Mouse (Mus musculus): Measurements from ENCODE around the gene Gm7694. TPM values are rescaled to one million over a fixed set of nuclear protein-coding genes. Genes with fewer than 3 reads are reported as not detected.
A peak's percentile ranks its signal among the peaks of the same experiment; 100 is the strongest.

Gm7694 gene
- total RNA-seq (2021) (1 to 10 TPM; 9.2 to 9.3 TPM), polyA plus RNA-seq (2012; rRNA removed) (7.7 and 7.9 TPM in 2 replicates)
- long read RNA-seq, partial matches to known transcripts: 0 of 3 reads
- long read RNA-seq, other reads (novel, unspliced or antisense): 3 of 3 reads

GRCm38 (mm10) chr1:170306232-170306631 lies at the start of gene Gm7694:
Gene Gm7694 (minus strand): TSS chr1:170306332.
- no peak for DNase-seq
- H3K9ac ChIP-seq (ENCODE audit: low read depth, low read length): no peak within 1 kb of the TSS
- no peaks in the 10 kb centered on the region for H3K79me2 ChIP-seq (replicated peaks; ENCODE audit: control insufficient read depth, insufficient read depth, low read length)
- H3K27me3 ChIP-seq (ENCODE audit: control insufficient read depth, insufficient read depth, low read length): no peaks in the 10 kb centered on the region
- no peaks in the 10 kb centered on the region for H3K36me3 ChIP-seq (ENCODE audit: control insufficient read depth, insufficient read depth, low read length)
- no peak within 1 kb of the TSS for H3K27ac ChIP-seq
- no peak for TF ChIP-seq EP300 (IDR thresholded peaks at IDR 0.05; ENCODE audit: insufficient read depth, low read depth, low read length)
- no peaks in the 10 kb centered on the region for H3K4me1 ChIP-seq (ENCODE audit: control insufficient read depth, insufficient read depth, low read length)
- WGBS: 95% methylated on average over 4 of the region's 4 CpGs
- intact Hi-C loops (cut with DNase I): no loop called here
- no peak within 1 kb of the TSS for H3K4me3 ChIP-seq

GRCm38 (mm10) chr1:170353335-170353734 lies 47.2 kb upstream of the Gm7694 start:
- no peak overlapping the region for H3K4me3 ChIP-seq
- no peaks in the 10 kb centered on the region for H3K79me2 ChIP-seq (replicated peaks; ENCODE audit: control insufficient read depth, insufficient read depth, low read length)
- 83% methylated on average over 3 of the region's 3 CpGs for whole genome bisulfite sequencing
- no peaks in the 10 kb centered on the region for H3K4me1 ChIP-seq (ENCODE audit: control insufficient read depth, insufficient read depth, low read length)
- no peak overlapping the region for H3K27ac ChIP-seq
- no peak for DNase-seq
- TF ChIP-seq EP300 (IDR thresholded peaks at IDR 0.05; ENCODE audit: insufficient read depth, low read depth, low read length) (no peak), CTCF (IDR thresholded peaks at IDR 0.05) (no peak), POLR2A (IDR thresholded peaks at IDR 0.05; ENCODE audit: insufficient read depth, low read depth, low read length) (no peak)
- no peaks in the 10 kb centered on the region for H3K36me3 ChIP-seq (ENCODE audit: control insufficient read depth, insufficient read depth, low read length)
- no peaks in the 10 kb centered on the region for H3K27me3 ChIP-seq (ENCODE audit: control insufficient read depth, insufficient read depth, low read length)
- intact Hi-C loops (cut with DNase I): loop anchor here (5.0 kb wide), 1 partner anchor 84 kb away; no protein-coding TSS in a partner anchor
- no peak overlapping the region for H3K9ac ChIP-seq (ENCODE audit: low read depth, low read length)

GRCm38 (mm10) chr1:170351080-170351479 lies 44.9 kb upstream of the Gm7694 start:
- no peak for DNase-seq
- H3K27me3 ChIP-seq (ENCODE audit: control insufficient read depth, insufficient read depth, low read length): no peaks in the 10 kb centered on the region
- TF ChIP-seq CTCF (IDR thresholded peaks at IDR 0.05) (no peak), POLR2A (IDR thresholded peaks at IDR 0.05; ENCODE audit: insufficient read depth, low read depth, low read length) (no peak), EP300 (IDR thresholded peaks at IDR 0.05; ENCODE audit: insufficient read depth, low read depth, low read length) (no peak)

GRCm38 (mm10) chr1:170346266-170346665 lies 40.1 kb upstream of the Gm7694 start:
- Histone ChIP-seq H3K27ac (no peak overlapping the region), H3K9ac (ENCODE audit: low read depth, low read length) (no peak overlapping the region), H3K4me1 (ENCODE audit: control insufficient read depth, insufficient read depth, low read length) (no peaks in the 10 kb centered on the region), H3K27me3 (ENCODE audit: control insufficient read depth, insufficient read depth, low read length) (no peaks in the 10 kb centered on the region), H3K79me2 (replicated peaks; ENCODE audit: control insufficient read depth, insufficient read depth, low read length) (no peaks in the 10 kb centered on the region), H3K36me3 (ENCODE audit: control insufficient read depth, insufficient read depth, low read length) (no peaks in the 10 kb centered on the region), H3K4me3 (no peak overlapping the region)
- DNase-seq: peak in 1 of 2 experiments; percentile 7
- WGBS: 59% methylated on average over 3 of the region's 3 CpGs
- TF ChIP-seq EP300 (IDR thresholded peaks at IDR 0.05; ENCODE audit: insufficient read depth, low read depth, low read length): no peak
- no peak for TF ChIP-seq CTCF (IDR thresholded peaks at IDR 0.05)
- TF ChIP-seq POLR2A (IDR thresholded peaks at IDR 0.05; ENCODE audit: insufficient read depth, low read depth, low read length): no peak
- intact Hi-C loops (cut with DNase I): no loop called here

More at GRCm38 (mm10) chr1:170351080-170351479, 44.9 kb upstream of the Gm7694 start:
- no peak overlapping the region for H3K27ac ChIP-seq
- no peaks in the 10 kb centered on the region for H3K79me2 ChIP-seq (replicated peaks; ENCODE audit: control insufficient read depth, insufficient read depth, low read length)
- no peaks in the 10 kb centered on the region for H3K4me1 ChIP-seq (ENCODE audit: control insufficient read depth, insufficient read depth, low read length)
- no peak overlapping the region for H3K9ac ChIP-seq (ENCODE audit: low read depth, low read length)
- intact Hi-C loops (cut with DNase I): loop anchor here (5.0 kb wide), 1 partner anchor 86 kb away; no protein-coding TSS in a partner anchor
- H3K36me3 ChIP-seq (ENCODE audit: control insufficient read depth, insufficient read depth, low read length): no peaks in the 10 kb centered on the region
- H3K4me3 ChIP-seq: no peak overlapping the region

- H3K36me3 ChIP-seq (ENCODE audit: control insufficient read depth, insufficient read depth, low read length): no peaks in the 10 kb centered on the region
- no peak for DNase-seq
- over 99% methylated on average over 4 of the region's 4 CpGs for WGBS
- TF ChIP-seq EP300 (IDR thresholded peaks at IDR 0.05; ENCODE audit: insufficient read depth, low read depth, low read length): no peak
- no peak for TF ChIP-seq POLR2A (IDR thresholded peaks at IDR 0.05; ENCODE audit: insufficient read depth, low read depth, low read length)
- TF ChIP-seq CTCF (IDR thresholded peaks at IDR 0.05): no peak
- no peak overlapping the region for H3K4me3 ChIP-seq
- no peak overlapping the region for H3K27ac ChIP-seq
- H3K9ac ChIP-seq (ENCODE audit: low read depth, low read length): no peak overlapping the region
- no peaks in the 10 kb centered on the region for H3K27me3 ChIP-seq (ENCODE audit: control insufficient read depth, insufficient read depth, low read length)
- H3K4me1 ChIP-seq (ENCODE audit: control insufficient read depth, insufficient read depth, low read length): no peaks in the 10 kb centered on the region
- no peaks in the 10 kb centered on the region for H3K79me2 ChIP-seq (replicated peaks; ENCODE audit: control insufficient read depth, insufficient read depth, low read length)
- intact Hi-C loops (cut with DNase I): no loop called here
These were observed 37.8 kb upstream of the Gm7694 start for GRCm38 (mm10) chr1:170343906-170344305.

GRCm38 (mm10) chr1:170343081-170343480 lies 36.9 kb upstream of the Gm7694 start:
- no peak for TF ChIP-seq CTCF (IDR thresholded peaks at IDR 0.05)
- TF ChIP-seq EP300 (IDR thresholded peaks at IDR 0.05; ENCODE audit: insufficient read depth, low read depth, low read length): no peak
- no peak for TF ChIP-seq POLR2A (IDR thresholded peaks at IDR 0.05; ENCODE audit: insufficient read depth, low read depth, low read length)
- no peak for DNase-seq
- no peaks in the 10 kb centered on the region for H3K79me2 ChIP-seq (replicated peaks; ENCODE audit: control insufficient read depth, insufficient read depth, low read length)
- intact Hi-C loops (cut with DNase I): no loop called here
- no peaks in the 10 kb centered on the region for H3K36me3 ChIP-seq (ENCODE audit: control insufficient read depth, insufficient read depth, low read length)
- H3K4me1 ChIP-seq (ENCODE audit: control insufficient read depth, insufficient read depth, low read length): no peaks in the 10 kb centered on the region
- no peaks in the 10 kb centered on the region for H3K27me3 ChIP-seq (ENCODE audit: control insufficient read depth, insufficient read depth, low read length)
- H3K27ac ChIP-seq: no peak overlapping the region
- 66% methylated on average over 8 of the region's 8 CpGs for WGBS
- H3K9ac ChIP-seq (ENCODE audit: low read depth, low read length): no peak overlapping the region
- no peak overlapping the region for H3K4me3 ChIP-seq

All from heart, adult 2 months (tissue).